Mouse (Mus musculus): ENCODE results near the gene Arrb1. TPM values are rescaled to one million over a fixed set of nuclear protein-coding genes. Genes with fewer than 3 reads are reported as not detected.
"Not testable (repeated sequence)": the region's sequence is repeated elsewhere in the genome, so short reads cannot be mapped to it uniquely, and the experiment has no call there.

The Arrb1 gene
- 7.0 and 7.8 TPM in 2 replicates for polyA plus RNA-seq (2014; fragmentation: Nextera tagmentation; extraction: Ambion mirVana)

DNA sequence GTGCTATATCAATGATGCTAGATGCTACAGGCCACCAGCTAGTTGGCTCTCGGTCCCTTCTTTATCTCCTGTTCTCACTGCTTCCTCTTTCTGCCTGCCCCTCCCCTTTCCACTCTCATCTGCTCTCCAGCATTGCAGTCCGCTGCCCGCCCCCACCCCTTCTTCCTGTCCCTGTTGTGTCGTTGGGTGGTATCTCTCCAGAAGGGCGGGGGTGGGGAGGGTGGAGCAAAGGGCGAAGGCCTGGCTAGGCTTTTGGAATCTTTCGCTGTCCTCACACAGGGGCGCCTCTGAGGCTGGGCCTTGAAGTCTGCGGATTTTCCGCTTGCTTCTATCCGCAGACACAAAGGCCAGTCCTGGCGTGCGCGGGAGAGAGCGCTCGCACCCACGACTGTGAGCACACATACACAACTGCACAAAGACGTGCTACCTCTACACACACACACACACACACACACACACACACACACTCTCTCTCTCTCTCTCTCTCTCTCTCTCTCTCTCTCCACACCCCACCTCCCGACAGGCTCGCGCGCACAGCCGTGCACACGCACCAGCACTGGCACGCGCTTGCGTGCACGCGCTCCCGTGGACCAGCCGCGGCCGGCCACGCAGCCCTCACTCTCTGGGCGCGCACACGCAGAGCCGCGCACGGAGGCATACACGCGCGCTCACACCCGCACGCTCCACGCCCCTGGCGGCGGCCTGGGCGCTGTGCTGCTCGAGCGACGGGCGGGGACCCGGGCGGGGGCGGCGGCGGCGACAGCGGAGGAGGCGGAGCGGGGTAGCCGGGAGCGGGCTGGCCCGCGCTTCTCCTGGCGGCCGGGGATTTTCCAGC lies at the start of gene Arrb1:
Gene Arrb1 (plus strand): TSS at position 566 of the 835 bp plus-strand sequence.
- under 1% methylated on average over 68 of the region's 68 CpGs for WGBS
- DNase-seq (peak; percentile 87), ATAC-seq (ENCODE audit: insufficient read depth) (peak; percentile 85)
- peak within 1 kb of the TSS; percentile 77 for H3K4me3 ChIP-seq (ENCODE audit: low read depth, low read length)
- H3K27ac ChIP-seq (ENCODE audit: low read depth), result peak within 1 kb of the TSS; percentile 93
- H3K4me2 ChIP-seq, result peak within 1 kb of the TSS; percentile 92
- no peaks in the 10 kb centered on the region for H3K9me3 ChIP-seq (ENCODE audit: low read depth, low read length)
- peak; percentile 9; the same call in 1 of the 2 replicates for TF ChIP-seq CTCF (IDR thresholded peaks at IDR 0.05; ENCODE audit: low read depth)
- no peaks in the 10 kb centered on the region for H3K27me3 ChIP-seq (ENCODE audit: insufficient read depth, low read length)
- no peaks in the 10 kb centered on the region for H3K36me3 ChIP-seq (ENCODE audit: insufficient read depth)
- peaks cover 34% of the 10 kb centered on the region for H3K4me1 ChIP-seq (ENCODE audit: insufficient read depth)
- peak within 1 kb of the TSS; percentile 90 for H3K9ac ChIP-seq

DNA sequence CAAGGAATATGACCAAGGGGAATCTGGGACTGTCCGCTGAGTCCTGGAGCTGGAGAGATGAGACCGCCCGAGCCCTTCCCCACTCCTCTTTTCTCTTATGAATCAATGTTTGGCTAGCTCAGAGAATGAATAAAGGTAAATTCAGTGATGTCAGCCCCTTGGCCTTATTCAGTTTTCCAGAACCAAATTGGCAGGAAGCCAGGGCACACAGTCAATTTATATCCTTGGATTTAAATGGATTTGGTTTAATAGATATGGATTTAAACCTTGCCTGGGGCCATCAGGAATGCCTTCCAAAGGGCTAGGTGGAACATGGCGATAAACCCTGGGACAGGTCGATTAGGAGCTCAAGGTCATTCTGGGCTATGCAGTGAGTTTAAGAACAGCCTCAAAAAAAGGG lies 45.6 kb upstream of the Arrb1 start:
- no peaks in the 10 kb centered on the region for H3K27me3 ChIP-seq (ENCODE audit: insufficient read depth, low read length)
- ATAC-seq (ENCODE audit: insufficient read depth) (no peak), DNase-seq (no peak)
- no peak overlapping the region for H3K27ac ChIP-seq (ENCODE audit: low read depth)
- H3K9ac ChIP-seq, result no peak overlapping the region
- 70% methylated on average over 5 of the region's 5 CpGs for WGBS
- no peak overlapping the region for H3K4me3 ChIP-seq (ENCODE audit: low read depth, low read length)
- no peaks in the 10 kb centered on the region for H3K4me1 ChIP-seq (ENCODE audit: insufficient read depth)
- no peaks in the 10 kb centered on the region for H3K36me3 ChIP-seq (ENCODE audit: insufficient read depth)
- H3K9me3 ChIP-seq (ENCODE audit: low read depth, low read length), result no peaks in the 10 kb centered on the region
- H3K4me2 ChIP-seq, result no peak overlapping the region
- no peak for TF ChIP-seq CTCF (IDR thresholded peaks at IDR 0.05; ENCODE audit: low read depth)

DNA sequence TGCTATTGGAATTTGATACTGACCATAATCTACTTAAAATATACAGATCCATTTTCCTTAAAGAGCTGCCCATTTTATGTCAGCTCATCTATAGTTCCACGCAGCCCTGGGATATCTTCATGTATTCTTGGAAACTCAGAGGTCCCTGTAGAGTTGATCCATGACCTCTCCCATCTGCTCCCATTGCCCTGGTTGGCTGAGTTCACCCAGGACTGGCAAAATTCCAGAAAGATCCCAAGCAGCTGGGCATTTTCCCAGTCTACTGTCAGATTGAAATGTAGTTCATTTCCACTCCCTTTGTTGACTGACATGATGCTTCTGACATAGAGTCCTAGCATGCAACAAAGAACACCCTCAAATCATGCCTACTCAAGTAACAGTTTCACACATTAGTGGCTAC lies 36.1 kb upstream of the Arrb1 start:
- peak; percentile 66 for DNase-seq
- H3K4me2 ChIP-seq, result no peak overlapping the region
- no peaks in the 10 kb centered on the region for H3K27me3 ChIP-seq (ENCODE audit: insufficient read depth, low read length)
- H3K9me3 ChIP-seq (ENCODE audit: low read depth, low read length), result no peaks in the 10 kb centered on the region
- H3K4me1 ChIP-seq (ENCODE audit: insufficient read depth), result 0 out of 2 replicates have a peak, but pooled peaks cover 3% of the 10 kb centered on the region
- no peak; the same call in 1 of the 2 replicates for ATAC-seq (ENCODE audit: insufficient read depth)
- 30% methylated on average over 1 of the region's 1 CpGs for WGBS
- no peak overlapping the region for H3K27ac ChIP-seq (ENCODE audit: low read depth)
- TF ChIP-seq CTCF (IDR thresholded peaks at IDR 0.05; ENCODE audit: low read depth), result no peak
- no peaks in the 10 kb centered on the region for H3K36me3 ChIP-seq (ENCODE audit: insufficient read depth)
- H3K4me3 ChIP-seq (ENCODE audit: low read depth, low read length), result no peak overlapping the region
- H3K9ac ChIP-seq, result no peak overlapping the region

DNA sequence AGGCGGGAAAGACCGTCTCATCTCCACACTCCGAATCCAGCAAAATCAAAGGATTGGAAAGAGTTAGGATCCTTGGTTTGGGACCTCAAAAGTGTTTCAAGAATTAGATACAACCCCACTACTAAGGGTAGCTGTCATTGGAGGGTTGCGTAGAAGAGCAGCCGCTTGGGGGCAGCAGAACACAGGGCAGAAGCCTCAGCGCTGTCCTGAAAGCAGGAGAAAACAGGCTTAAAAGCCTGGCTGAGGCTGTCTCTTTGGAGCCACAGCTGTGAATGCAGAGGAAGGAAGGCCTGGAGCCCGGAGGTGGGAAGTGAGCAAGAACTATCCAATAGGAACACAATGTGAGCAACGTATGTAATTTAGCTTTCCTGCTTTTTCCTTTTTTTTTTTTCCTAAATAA lies 35.1 kb upstream of the Arrb1 start:
- Histone ChIP-seq H3K4me2 (no peak overlapping the region), H3K27ac (ENCODE audit: low read depth) (no peak overlapping the region), H3K36me3 (ENCODE audit: insufficient read depth) (no peaks in the 10 kb centered on the region), H3K27me3 (ENCODE audit: insufficient read depth, low read length) (no peaks in the 10 kb centered on the region), H3K4me1 (ENCODE audit: insufficient read depth) (0 out of 2 replicates have a peak, but pooled peaks cover 3% of the 10 kb centered on the region), H3K9me3 (ENCODE audit: low read depth, low read length) (no peaks in the 10 kb centered on the region), H3K4me3 (ENCODE audit: low read depth, low read length) (no peak overlapping the region), H3K9ac (no peak overlapping the region)
- 3% methylated on average over 8 of the region's 8 CpGs for WGBS
- peak; percentile 95 for TF ChIP-seq CTCF (IDR thresholded peaks at IDR 0.05; ENCODE audit: low read depth)
- peak; percentile 96 for DNase-seq
- ATAC-seq (ENCODE audit: insufficient read depth), result peak; percentile 92

DNA sequence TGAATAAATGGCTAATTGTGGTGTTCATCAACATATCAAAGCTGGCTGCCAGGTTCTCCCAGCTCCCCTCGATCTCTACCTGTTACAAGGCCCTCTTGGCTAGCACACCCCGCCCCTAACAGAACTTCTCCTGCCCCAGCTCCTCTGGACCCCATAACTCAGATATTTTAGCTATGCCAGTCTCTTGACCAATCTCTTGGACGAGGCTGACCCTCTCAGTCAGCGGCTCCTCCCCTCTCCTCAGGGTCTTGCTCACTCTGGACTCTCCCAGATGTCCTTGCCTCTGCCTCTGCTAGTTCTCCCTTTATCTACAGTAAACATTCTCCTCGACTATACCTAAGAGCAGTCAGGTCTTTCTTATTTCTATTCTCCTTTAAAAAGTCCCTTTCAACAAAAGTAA lies 34.6 kb upstream of the Arrb1 start:
- no peaks in the 10 kb centered on the region for H3K27me3 ChIP-seq (ENCODE audit: insufficient read depth, low read length)
- TF ChIP-seq CTCF (IDR thresholded peaks at IDR 0.05; ENCODE audit: low read depth), result no peak
- H3K36me3 ChIP-seq (ENCODE audit: insufficient read depth), result no peaks in the 10 kb centered on the region
- ATAC-seq (ENCODE audit: insufficient read depth) (peak; percentile 71; the same call in 1 of the 2 replicates), DNase-seq (no peak)
- no peak overlapping the region for H3K4me3 ChIP-seq (ENCODE audit: low read depth, low read length)
- H3K9me3 ChIP-seq (ENCODE audit: low read depth, low read length), result no peaks in the 10 kb centered on the region
- no peak overlapping the region for H3K27ac ChIP-seq (ENCODE audit: low read depth)
- H3K4me1 ChIP-seq (ENCODE audit: insufficient read depth), result 0 out of 2 replicates have a peak, but pooled peaks cover 3% of the 10 kb centered on the region
- H3K9ac ChIP-seq, result no peak overlapping the region
- no peak overlapping the region for H3K4me2 ChIP-seq
- 19% methylated on average over 5 of the region's 5 CpGs for WGBS

DNA sequence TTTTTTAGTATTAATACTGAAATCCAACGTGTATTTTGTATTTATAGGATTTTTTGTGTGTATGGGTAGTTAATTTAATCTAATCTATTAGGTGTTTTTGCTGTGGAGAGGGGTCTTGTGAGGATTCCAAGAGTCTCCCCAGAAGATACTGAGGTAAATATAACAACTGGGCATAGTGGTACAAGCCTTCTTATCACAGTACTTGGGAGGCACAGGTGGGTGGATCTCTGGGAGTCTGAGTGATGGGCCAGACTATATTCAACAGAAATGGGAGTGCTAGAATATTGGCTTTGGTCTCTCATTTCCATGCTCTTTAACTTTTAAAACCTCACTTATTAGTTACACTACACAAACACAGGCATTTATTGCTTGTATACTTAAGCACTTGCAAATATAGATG lies 34.1 kb upstream of the Arrb1 start:
- Histone ChIP-seq H3K4me3 (ENCODE audit: low read depth, low read length) (no peak overlapping the region), H3K36me3 (ENCODE audit: insufficient read depth) (no peaks in the 10 kb centered on the region), H3K27me3 (ENCODE audit: insufficient read depth, low read length) (no peaks in the 10 kb centered on the region), H3K27ac (ENCODE audit: low read depth) (no peak overlapping the region), H3K9ac (no peak overlapping the region), H3K4me1 (ENCODE audit: insufficient read depth) (0 out of 2 replicates have a peak, but pooled peaks cover 3% of the 10 kb centered on the region), H3K4me2 (no peak overlapping the region), H3K9me3 (ENCODE audit: low read depth, low read length) (no peaks in the 10 kb centered on the region)
- TF ChIP-seq CTCF (IDR thresholded peaks at IDR 0.05; ENCODE audit: low read depth), result no peak
- DNase-seq (no peak), ATAC-seq (ENCODE audit: insufficient read depth) (no peak)
- WGBS, result 39% methylated on average over 1 of the region's 1 CpGs

DNA sequence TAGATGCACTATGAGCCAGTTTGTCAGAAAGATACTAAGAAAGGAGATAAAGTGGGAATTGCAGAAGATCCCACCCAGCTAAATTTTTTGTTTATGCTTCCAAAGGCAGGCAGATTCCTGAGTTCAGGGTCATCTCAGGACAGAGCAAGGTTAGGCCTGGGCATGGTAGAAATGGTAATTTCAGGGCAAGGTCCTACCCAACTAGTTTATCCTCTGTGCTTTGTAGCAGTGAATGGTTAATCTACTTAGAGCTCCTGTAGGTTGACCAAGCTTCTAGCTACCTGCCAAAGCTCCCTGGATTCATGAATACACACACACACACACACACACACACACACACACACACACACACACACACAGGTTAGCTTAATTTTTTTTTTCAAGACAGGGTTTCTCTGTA lies 30.7 kb upstream of the Arrb1 start:
- ATAC-seq (ENCODE audit: insufficient read depth), result no peak
- no peak overlapping the region for H3K9ac ChIP-seq
- TF ChIP-seq CTCF (IDR thresholded peaks at IDR 0.05; ENCODE audit: low read depth), result no peak

DNA sequence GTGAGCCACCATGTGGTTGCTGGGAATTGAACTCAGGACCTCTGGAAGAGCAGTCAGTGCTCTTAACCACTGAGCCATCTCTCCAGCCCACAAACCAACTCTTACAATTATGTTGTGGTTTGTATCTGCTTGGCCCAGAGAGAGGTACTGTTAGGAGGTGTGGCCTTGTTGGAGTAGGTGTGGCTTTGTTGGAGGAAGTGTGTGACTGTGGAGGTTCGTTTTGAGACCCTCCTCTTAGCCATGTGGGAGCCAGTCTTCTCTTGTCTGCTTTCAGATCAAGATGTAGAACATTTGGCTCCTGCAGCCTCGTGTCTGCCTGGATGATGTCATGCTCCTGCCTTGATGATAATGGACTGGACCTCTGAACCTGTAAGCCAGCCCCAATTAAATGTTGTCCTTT lies 27.1 kb upstream of the Arrb1 start:
- H3K4me1 ChIP-seq (ENCODE audit: insufficient read depth); H3K27ac ChIP-seq (ENCODE audit: low read depth); ATAC-seq (ENCODE audit: insufficient read depth); H3K36me3 ChIP-seq (ENCODE audit: insufficient read depth); H3K4me2 ChIP-seq; H3K4me3 ChIP-seq (ENCODE audit: low read depth, low read length); H3K27me3 ChIP-seq (ENCODE audit: insufficient read depth, low read length); H3K9ac ChIP-seq; DNase-seq; H3K9me3 ChIP-seq (ENCODE audit: low read depth, low read length): not testable (repeated sequence)
- WGBS, result 14% methylated on average over 2 of the region's 2 CpGs

More for the DNA sequence above, 30.7 kb upstream of the Arrb1 start:
- Histone ChIP-seq H3K27ac (ENCODE audit: low read depth) (no peak overlapping the region), H3K9me3 (ENCODE audit: low read depth, low read length) (no peaks in the 10 kb centered on the region), H3K4me3 (ENCODE audit: low read depth, low read length) (no peak overlapping the region), H3K27me3 (ENCODE audit: insufficient read depth, low read length) (no peaks in the 10 kb centered on the region), H3K36me3 (ENCODE audit: insufficient read depth) (no peaks in the 10 kb centered on the region), H3K4me1 (ENCODE audit: insufficient read depth) (peaks cover 5% of the 10 kb centered on the region; the same call in 1 of the 2 replicates), H3K4me2 (no peak overlapping the region)
- no peak for DNase-seq

Data from lung, embryonic 14.5 days (tissue).